Mouse (Mus musculus) embryo, embryonic 10 days (tissue): ENCODE measurements around the gene Arl5b.
A peak's percentile ranks its signal among the peaks of the same experiment; 100 is the strongest.

Experiments
- DNase-seq: peaks from one replicate; pipeline ENCODE4 v3.0.0-alpha.2; 2015; ENCODE audit warnings: low spot score

Arl5b gene

GRCm38 (mm10) chr2:15049117-15049873, at the start of gene Arl5b:
Gene Arl5b (plus strand): TSS chr2:15049395.
- DNase-seq, result peak; percentile 95

- no peak for DNase-seq
Measured at GRCm38 (mm10) chr2:15007531-15007930, 41.7 kb upstream of the Arl5b start.

GRCm38 (mm10) chr2:15008072-15008471, 41.1 kb upstream of the Arl5b start:
- DNase-seq, result no peak

- no peak for DNase-seq
Measured at GRCm38 (mm10) chr2:15026817-15027216, 22.4 kb upstream of the Arl5b start.

GRCm38 (mm10) chr2:15027816-15028215, 21.4 kb upstream of the Arl5b start:
- no peak for DNase-seq

GRCm38 (mm10) chr2:15038705-15039104, 10.5 kb upstream of the Arl5b start:
- DNase-seq, result no peak

GRCm38 (mm10) chr2:15040326-15040725, 8.9 kb upstream of the Arl5b start:
- DNase-seq, result peak; percentile 23

GRCm38 (mm10) chr2:15054496-15054895, 5.3 kb downstream of the Arl5b start:
- DNase-seq, result no peak

GRCm38 (mm10) chr2:15054945-15055637, 5.9 kb downstream of the Arl5b start, which contains the start of gene Nsun6:
Gene Nsun6 (minus strand): TSS chr2:15055069.
- peak; percentile 98 for DNase-seq

GRCm38 (mm10) chr2:15055741-15056151, 6.6 kb downstream of the Arl5b start:
- DNase-seq, result peak; percentile 29

- DNase-seq, result no peak
Measured at GRCm38 (mm10) chr2:15058227-15058626, 9.0 kb downstream of the Arl5b start.

- DNase-seq, result no peak
Measured at GRCm38 (mm10) chr2:15060856-15061255, 11.7 kb downstream of the Arl5b start.

GRCm38 (mm10) chr2:15063815-15064214, 14.6 kb downstream of the Arl5b start:
- peak; percentile 52 for DNase-seq

GRCm38 (mm10) chr2:15064380-15065269, 15.4 kb downstream of the Arl5b start:
- DNase-seq, result no peak

GRCm38 (mm10) chr2:15065447-15065846, 16.3 kb downstream of the Arl5b start:
- no peak for DNase-seq

GRCm38 (mm10) chr2:15067091-15067490, 17.9 kb downstream of the Arl5b start:
- DNase-seq, result no peak

- DNase-seq, result no peak
Measured at GRCm38 (mm10) chr2:15083702-15084101, 34.5 kb downstream of the Arl5b start.

GRCm38 (mm10) chr2:15087308-15087707, 38.1 kb downstream of the Arl5b start:
- DNase-seq, result no peak

GRCm38 (mm10) chr2:15096514-15097090, 47.4 kb downstream of the Arl5b start:
- DNase-seq, result no peak

GRCm38 (mm10) chr2:15104386-15104785, 55.2 kb downstream of the Arl5b start:
- DNase-seq, result no peak

GRCm38 (mm10) chr2:15111290-15111689, 62.1 kb downstream of the Arl5b start:
- DNase-seq, result no peak
